Mouse (Mus musculus): ENCODE data around the gene Tmem106a. TPM values are rescaled to one million over a fixed set of nuclear protein-coding genes. Genes with fewer than 3 reads are reported as not detected.
"Not testable (repeated sequence)": the region's sequence is repeated elsewhere in the genome, so short reads cannot be mapped to it uniquely, and the experiment has no call there.

The Tmem106a gene
- total RNA-seq, 2 experiments from 2014 or later = 0.96 to 1.8 TPM

- intact Hi-C loops (cut with DNase I) = no loop called here
- no peak for DNase-seq
Observed at GRCm38 (mm10) chr11:101589989-101590624, 8.1 kb downstream of the Tmem106a start.

- intact Hi-C loops (cut with DNase I) = no loop called here
- no peak for DNase-seq
Observed at GRCm38 (mm10) chr11:101599156-101599555, 17.1 kb downstream of the Tmem106a start, which contains the start of gene Gm11634. Gene Gm11634, minus strand, starts transcription at chr11:101599256.

GRCm38 (mm10) chr11:101602491-101602890 is 20.4 kb downstream of the Tmem106a start:
- DNase-seq = peak in 1 of 2 experiments; percentile 38
- intact Hi-C loops (cut with DNase I) = no loop called here

GRCm38 (mm10) chr11:101604116-101604515 is 22.1 kb downstream of the Tmem106a start:
- intact Hi-C loops (cut with DNase I) = no loop called here

GRCm38 (mm10) chr11:101604531-101605453 is 22.8 kb downstream of the Tmem106a start:
- DNase-seq = peak; percentile 33 to 60

More at GRCm38 (mm10) chr11:101604116-101604515, 22.1 kb downstream of the Tmem106a start:
- no peak for DNase-seq

GRCm38 (mm10) chr11:101607134-101607533 is 25.1 kb downstream of the Tmem106a start:
- intact Hi-C loops (cut with DNase I); DNase-seq: not testable (repeated sequence)

More at GRCm38 (mm10) chr11:101604531-101605453, 22.8 kb downstream of the Tmem106a start:
- intact Hi-C loops (cut with DNase I) = not testable (repeated sequence)

- intact Hi-C loops (cut with DNase I) = no loop called here
- no peak for DNase-seq
Observed at GRCm38 (mm10) chr11:101610445-101610844, 28.4 kb downstream of the Tmem106a start.

- intact Hi-C loops (cut with DNase I) = no loop called here
- DNase-seq = no peak
Observed at GRCm38 (mm10) chr11:101613596-101613995, 31.6 kb downstream of the Tmem106a start.

- intact Hi-C loops (cut with DNase I) = no loop called here
- DNase-seq = no peak
Observed at GRCm38 (mm10) chr11:101614116-101614515, 32.1 kb downstream of the Tmem106a start.

GRCm38 (mm10) chr11:101615380-101615779 is 33.3 kb downstream of the Tmem106a start:
- DNase-seq = no peak
- intact Hi-C loops (cut with DNase I) = no loop called here

- no peak for DNase-seq
- intact Hi-C loops (cut with DNase I) = loop anchor here (1.0 kb wide), 1 partner anchor 100 kb away; no protein-coding TSS in a partner anchor
Observed at GRCm38 (mm10) chr11:101616104-101616503, 34.1 kb downstream of the Tmem106a start.

- no peak for DNase-seq
- intact Hi-C loops (cut with DNase I) = loop anchor here (1.0 kb wide), 1 partner anchor 101 kb away; no protein-coding TSS in a partner anchor
Observed at GRCm38 (mm10) chr11:101616948-101617767, 35.1 kb downstream of the Tmem106a start.

GRCm38 (mm10) chr11:101617849-101618248 is 35.8 kb downstream of the Tmem106a start:
- intact Hi-C loops (cut with DNase I) = no loop called here
- DNase-seq = no peak

- DNase-seq = no peak
- intact Hi-C loops (cut with DNase I) = no loop called here
Observed at GRCm38 (mm10) chr11:101618596-101618995, 36.6 kb downstream of the Tmem106a start.

GRCm38 (mm10) chr11:101620022-101620655 is 38.1 kb downstream of the Tmem106a start:
- DNase-seq; intact Hi-C loops (cut with DNase I): not testable (repeated sequence)

- intact Hi-C loops (cut with DNase I) = no loop called here
- DNase-seq = no peak
Observed at GRCm38 (mm10) chr11:101626649-101626994, 44.6 kb downstream of the Tmem106a start.

GRCm38 (mm10) chr11:101626995-101627856 is 45.2 kb downstream of the Tmem106a start, which contains the start of gene Rdm1:
Gene Rdm1, plus strand, starts transcription at chr11:101627195.
- DNase-seq = peak; percentile 68 to 75
- intact Hi-C loops (cut with DNase I) = no loop called here

- DNase-seq = peak; percentile 80 to 81
- intact Hi-C loops (cut with DNase I) = no loop called here
Observed at GRCm38 (mm10) chr11:101627857-101628559, 46.0 kb downstream of the Tmem106a start.

Measured in gastrocnemius, postnatal 36 days (tissue).